Mouse (Mus musculus): ENCODE measurements at regions not wholly inside any gene's neighbourhood (a gene's known extent, or its start where the extent isn't known, plus 50 kb on each side); places are given as distances from the start of the nearest gene placed in this dataset.

GRCm38 (mm10) chr12:110120141-110120540, 158.7 kb upstream of the Dio3 start:
- Histone ChIP-seq H3K9ac (ENCODE audit: insufficient read depth, low read depth) (no peak overlapping the region), H3K27me3 (replicated peaks) (no peaks in the 10 kb centered on the region), H3K27ac (ENCODE audit: insufficient read depth, low read depth) (no peak overlapping the region), H3K4me2 (ENCODE audit: insufficient read depth, low read depth, poor library complexity, severe bottlenecking) (no peak overlapping the region), H3K9me3 (replicated peaks; ENCODE audit: low read length) (peaks cover 87% of the 10 kb centered on the region), H3K79me2 (replicated peaks; ENCODE audit: control insufficient read depth, extremely low read depth, insufficient read depth, poor library complexity, severe bottlenecking) (no peaks in the 10 kb centered on the region), H3K36me3 (replicated peaks in 1 of 2; ENCODE audit: control insufficient read depth in 1 of 2, insufficient read depth in 1 of 2, low read length in 1 of 2) (no peaks in the 10 kb centered on the region), H3K4me3 (replicated peaks in 1 of 3; ENCODE audit: low read depth in 2 of 3, low read length in 2 of 3, poor library complexity in 1 of 3) (no peak overlapping the region), H3K4me1 (ENCODE audit: control insufficient read depth in 1 of 2, insufficient read depth in 2 of 2) (no peaks in the 10 kb centered on the region)
- no peak for DNase-seq (ENCODE audit: extremely low read depth)
- dilution Hi-C loops (cut with MboI; ENCODE audit: extremely low pct_ligation_motif_present, extremely low pct_unique_long_range_greater_than_20kb, low sequenced_read_pairs) (no loop called here), in situ Hi-C loops (cut with MboI; ENCODE audit: low pct_ligation_motif_present, low pct_unique_long_range_greater_than_20kb, low sequenced_read_pairs) (no loop called here)
- TF ChIP-seq PAX5 (IDR thresholded peaks at IDR 0.05; ENCODE audit: low read length): no peak
- no peak for TF ChIP-seq UBTF (IDR thresholded peaks at IDR 0.05; ENCODE audit: low read depth, low read length)
- TF ChIP-seq ZKSCAN1 (IDR thresholded peaks at IDR 0.05; ENCODE audit: borderline replicate concordance, low read depth, low read length): no peak

GRCm38 (mm10) chr12:110122976-110123375, 155.9 kb upstream of the Dio3 start:
- Histone ChIP-seq H3K79me2 (replicated peaks; ENCODE audit: control insufficient read depth, extremely low read depth, insufficient read depth, poor library complexity, severe bottlenecking) (no peaks in the 10 kb centered on the region), H3K9ac (ENCODE audit: insufficient read depth, low read depth) (no peak overlapping the region), H3K9me3 (replicated peaks; ENCODE audit: low read length) (peaks cover 87% of the 10 kb centered on the region), H3K27ac (ENCODE audit: insufficient read depth, low read depth) (no peak overlapping the region), H3K27me3 (replicated peaks) (no peaks in the 10 kb centered on the region), H3K4me3 (replicated peaks in 1 of 3; ENCODE audit: low read depth in 2 of 3, low read length in 2 of 3, poor library complexity in 1 of 3) (no peak overlapping the region), H3K4me2 (ENCODE audit: insufficient read depth, low read depth, poor library complexity, severe bottlenecking) (no peak overlapping the region), H3K4me1 (ENCODE audit: control insufficient read depth in 1 of 2, insufficient read depth in 2 of 2) (no peaks in the 10 kb centered on the region), H3K36me3 (replicated peaks in 1 of 2; ENCODE audit: control insufficient read depth in 1 of 2, insufficient read depth in 1 of 2, low read length in 1 of 2) (no peaks in the 10 kb centered on the region)
- in situ Hi-C loops (cut with MboI; ENCODE audit: low pct_ligation_motif_present, low pct_unique_long_range_greater_than_20kb, low sequenced_read_pairs): no loop called here
- dilution Hi-C loops (cut with MboI; ENCODE audit: extremely low pct_ligation_motif_present, extremely low pct_unique_long_range_greater_than_20kb, low sequenced_read_pairs): no loop called here
- no peak for TF ChIP-seq CHD1 (IDR thresholded peaks at IDR 0.05; ENCODE audit: low read depth, low read length)
- TF ChIP-seq ZNF384 (IDR thresholded peaks at IDR 0.05; ENCODE audit: low read depth, low read length): no peak
- no peak for TF ChIP-seq MEF2A (IDR thresholded peaks at IDR 0.05; ENCODE audit: borderline replicate concordance, low read depth, low read length)
- TF ChIP-seq TBP (conservative IDR thresholded peaks at IDR 0.05; ENCODE audit: low read depth, low read length): no peak
- no peak for TF ChIP-seq JUN (IDR thresholded peaks at IDR 0.05; ENCODE audit: insufficient read depth, low read depth, low read length)
- TF ChIP-seq SIN3A (IDR thresholded peaks at IDR 0.05; ENCODE audit: low read length): no peak
- DNase-seq (ENCODE audit: extremely low read depth): no peak

GRCm38 (mm10) chr12:110126525-110126924, 152.3 kb upstream of the Dio3 start:
- Histone ChIP-seq H3K4me3 (replicated peaks in 1 of 3; ENCODE audit: low read depth in 2 of 3, low read length in 2 of 3, poor library complexity in 1 of 3) (no peak overlapping the region), H3K4me1 (ENCODE audit: control insufficient read depth in 1 of 2, insufficient read depth in 2 of 2) (no peaks in the 10 kb centered on the region), H3K27ac (ENCODE audit: insufficient read depth, low read depth) (no peak overlapping the region), H3K9ac (ENCODE audit: insufficient read depth, low read depth) (no peak overlapping the region), H3K9me3 (replicated peaks; ENCODE audit: low read length) (peaks cover 85% of the 10 kb centered on the region), H3K27me3 (replicated peaks) (no peaks in the 10 kb centered on the region), H3K79me2 (replicated peaks; ENCODE audit: control insufficient read depth, extremely low read depth, insufficient read depth, poor library complexity, severe bottlenecking) (no peaks in the 10 kb centered on the region), H3K36me3 (replicated peaks in 1 of 2; ENCODE audit: control insufficient read depth in 1 of 2, insufficient read depth in 1 of 2, low read length in 1 of 2) (no peaks in the 10 kb centered on the region), H3K4me2 (ENCODE audit: insufficient read depth, low read depth, poor library complexity, severe bottlenecking) (no peak overlapping the region)
- in situ Hi-C loops (cut with MboI; ENCODE audit: low pct_ligation_motif_present, low pct_unique_long_range_greater_than_20kb, low sequenced_read_pairs): no loop called here
- no peak for DNase-seq (ENCODE audit: extremely low read depth)
- TF ChIP-seq ELF1 (IDR thresholded peaks at IDR 0.05; ENCODE audit: low read depth, low read length): no peak
- dilution Hi-C loops (cut with MboI; ENCODE audit: extremely low pct_ligation_motif_present, extremely low pct_unique_long_range_greater_than_20kb, low sequenced_read_pairs): no loop called here

Data from CH12.LX (cell line).